Mouse (Mus musculus) neural tube, embryonic 12.5 days (tissue): ENCODE measurements around the gene Olfr142. TPM values are rescaled to one million over a fixed set of nuclear protein-coding genes. Genes with fewer than 3 reads are reported as not detected.
"Not testable (repeated sequence)": the region's sequence is repeated elsewhere in the genome, so short reads cannot be mapped to it uniquely, and the experiment has no call there.

Experiments
- ATAC-seq: fragments of 200-750 bp; cut with Nextera tagmentation; 2 replicates; pipeline ENCODE4 v1.8.0; 2017; ENCODE audit warnings: low read depth, mild to moderate bottlenecking, moderate TSS enrichment, moderate library complexity; ENCODE audit not compliant: low FRiP score
- H3K27ac ChIP-seq: fragments of 300-500 bp; sonication (generic); 2 replicates; pipeline ENCODE4 v1.5.1; 2016
- H3K27me3 ChIP-seq: fragments of 300-500 bp; sonication (generic); replicated peaks from 2 replicates; pipeline ENCODE4 v1.6.1; 2016; ENCODE audit warnings: mild to moderate bottlenecking
- H3K36me3 ChIP-seq: fragments of 300-500 bp; sonication (generic); 2 replicates; pipeline ENCODE4 v1.6.1; 2016; ENCODE audit warnings: mild to moderate bottlenecking
- H3K4me1 ChIP-seq: fragments of 300-500 bp; sonication (generic); 2 replicates; pipeline ENCODE4 v1.6.1; 2016
- H3K4me2 ChIP-seq: fragments of 300-500 bp; sonication (generic); replicated peaks from 2 replicates; pipeline ENCODE4 v1.6.1; 2016; ENCODE audit warnings: mild to moderate bottlenecking
- H3K4me3 ChIP-seq: fragments of 300-500 bp; sonication (generic); 2 replicates; pipeline ENCODE4 v1.5.1; 2016
- H3K9ac ChIP-seq: fragments of 300-500 bp; sonication (generic); 2 replicates; pipeline ENCODE4 v1.6.1; 2016; ENCODE audit warnings: mild to moderate bottlenecking
- H3K9me3 ChIP-seq: fragments of 300-500 bp; sonication (generic); 2 replicates; pipeline ENCODE4 v1.6.1; 2016; ENCODE audit warnings: mild to moderate bottlenecking
- WGBS: fragments of 180-500 bp; shearing (Covaris S2); methylation state at CpG from one replicate; pipeline ENCODE4 v1.1.7; 2016; 5-methylcytosine and 5-hydroxymethylcytosine counted together
- polyA plus RNA-seq: library from polyadenylated mRNA; unstranded; fragments of >200 nt; fragmentation: Nextera tagmentation; extraction: Ambion mirVana; gene quantifications from 2 replicates; pipeline ENCODE4 v1.2.1, GENCODE M21; 2016

The Olfr142 gene
- polyA plus RNA-seq, result not detected in 2 replicates

DNA sequence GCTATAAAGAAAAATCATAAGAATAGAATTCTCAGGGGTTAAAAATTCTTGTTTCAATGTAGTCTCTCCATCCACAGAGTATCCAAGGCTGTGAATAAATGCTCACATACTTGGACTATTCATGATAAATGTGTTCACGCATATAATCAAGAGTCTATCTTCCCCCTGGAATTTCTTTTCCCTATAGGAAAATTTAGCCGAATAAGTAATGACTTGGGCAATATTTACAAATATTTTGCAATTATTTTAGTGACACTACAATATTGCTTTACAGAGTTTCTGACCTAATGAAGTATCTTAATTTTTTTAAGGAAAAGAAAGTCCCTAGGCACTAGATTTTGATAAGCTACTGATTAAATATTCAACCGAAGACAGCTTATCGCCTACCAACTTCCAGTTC, at the start of gene Olfr142:
Gene Olfr142, minus strand, starts transcription at position 101 of the 400 bp plus-strand sequence.
- ATAC-seq, result no peak
- Histone ChIP-seq H3K9ac (no peak within 1 kb of the TSS), H3K36me3 (no peaks in the 10 kb centered on the region), H3K4me3 (no peak within 1 kb of the TSS), H3K27ac (no peak within 1 kb of the TSS), H3K4me1 (no peaks in the 10 kb centered on the region), H3K9me3 (no peaks in the 10 kb centered on the region), H3K27me3 (no peaks in the 10 kb centered on the region), H3K4me2 (no peak within 1 kb of the TSS)
- 94% methylated on average over 4 of the region's 4 CpGs for WGBS

DNA sequence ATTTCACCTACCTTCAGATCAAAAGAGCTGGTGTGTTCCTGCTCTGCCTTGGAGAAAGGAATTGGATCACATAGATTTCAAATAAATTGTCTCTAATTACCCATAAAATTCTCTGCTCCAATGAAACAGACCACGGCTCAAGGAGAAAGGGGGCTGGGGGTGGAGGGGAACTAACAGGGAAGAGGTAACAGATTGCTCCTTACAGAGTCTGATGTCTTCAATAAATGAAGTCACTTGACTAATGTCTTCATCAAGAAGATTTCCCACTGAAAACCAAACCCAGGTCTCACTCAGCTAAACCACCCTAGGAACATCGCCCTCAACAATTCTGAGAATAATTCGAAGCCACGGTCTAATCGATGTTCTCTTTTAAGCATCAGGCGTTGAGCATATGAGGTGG, 35.3 kb upstream of the Olfr142 start, which contains the start of gene Olfr1272:
Gene Olfr1272, minus strand, starts transcription at position 101 of the 400 bp plus-strand sequence.
- H3K4me2 ChIP-seq, result no peak within 1 kb of the TSS
- no peak for ATAC-seq
- H3K4me3 ChIP-seq, result no peak within 1 kb of the TSS
- H3K27me3 ChIP-seq, result no peaks in the 10 kb centered on the region
- 80% methylated on average over 6 of the region's 6 CpGs for WGBS
- no peak within 1 kb of the TSS for H3K27ac ChIP-seq
- H3K9ac ChIP-seq, result no peak within 1 kb of the TSS
- no peaks in the 10 kb centered on the region for H3K4me1 ChIP-seq
- H3K9me3 ChIP-seq, result no peaks in the 10 kb centered on the region
- H3K36me3 ChIP-seq, result no peaks in the 10 kb centered on the region

DNA sequence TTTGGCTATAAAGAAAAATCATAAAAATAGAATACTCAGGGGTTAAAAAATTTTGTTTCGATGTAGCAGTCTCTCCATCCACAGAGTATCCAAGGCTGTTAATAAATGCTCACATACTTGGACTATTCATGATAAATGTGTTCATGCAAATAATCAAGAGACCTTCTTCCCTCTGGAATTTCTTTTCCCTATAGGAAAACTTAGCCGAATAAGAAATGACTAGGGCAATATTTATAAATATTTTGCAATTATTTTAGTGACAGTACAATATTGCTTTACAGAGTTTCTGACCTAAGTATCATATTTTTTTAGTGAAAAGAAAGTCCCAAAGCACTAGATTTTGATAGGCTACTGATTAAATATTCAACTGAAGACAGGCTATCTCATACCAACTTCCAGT, 13.5 kb upstream of the Olfr142 start, which contains the start of gene Olfr1271:
Gene Olfr1271, minus strand, starts transcription at position 101 of the 400 bp plus-strand sequence.
- H3K36me3 ChIP-seq, result no peaks in the 10 kb centered on the region
- 93% methylated on average over 2 of the region's 2 CpGs for WGBS
- H3K27ac ChIP-seq, result no peak within 1 kb of the TSS
- no peaks in the 10 kb centered on the region for H3K4me1 ChIP-seq
- no peak for ATAC-seq
- H3K4me2 ChIP-seq, result no peak within 1 kb of the TSS
- H3K9ac ChIP-seq, result no peak within 1 kb of the TSS
- no peaks in the 10 kb centered on the region for H3K9me3 ChIP-seq
- no peak within 1 kb of the TSS for H3K4me3 ChIP-seq
- H3K27me3 ChIP-seq, result no peaks in the 10 kb centered on the region

DNA sequence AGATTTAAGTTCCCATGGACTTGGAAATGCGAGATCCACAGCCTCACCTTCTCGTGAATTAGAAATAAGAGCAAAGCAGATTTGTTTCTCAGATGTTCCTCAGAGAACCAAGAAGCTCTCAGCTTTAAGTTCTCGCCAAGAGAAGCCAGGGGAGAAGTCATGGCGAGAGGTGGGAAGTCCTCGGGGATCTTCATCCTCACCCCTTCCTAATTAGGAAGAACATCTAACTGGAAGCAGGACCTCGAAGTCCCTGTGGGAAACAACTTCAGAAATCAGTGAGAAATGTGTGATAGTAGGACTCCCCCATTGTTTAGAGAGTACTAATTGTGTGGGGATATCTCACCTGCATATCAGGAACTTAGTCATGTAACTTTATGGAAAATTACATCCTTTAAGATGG, 33.0 kb downstream of the Olfr142 start, which contains the start of gene Olfr1506:
Gene Olfr1506, minus strand, starts transcription at position 101 of the 400 bp plus-strand sequence.
- H3K4me1 ChIP-seq, ATAC-seq, H3K36me3 ChIP-seq: not testable (repeated sequence)

More for the DNA sequence above, 33.0 kb downstream of the Olfr142 start, which contains the start of gene Olfr1506:
- not testable (repeated sequence) for H3K27ac ChIP-seq, H3K4me2 ChIP-seq, H3K9me3 ChIP-seq, H3K4me3 ChIP-seq, H3K9ac ChIP-seq, H3K27me3 ChIP-seq
- WGBS, result no CpG with 5 or more reads among the region's 6 CpGs

Other genes with a start within 250 kb of the Olfr142 start
- gene Olfr1263, start 245.5 kb downstream of the Olfr142 start, polyA plus RNA-seq, result not detected in 2 replicates
- not detected in 2 replicates for gene Olfr1264, start 232.0 kb downstream of the Olfr142 start, polyA plus RNA-seq
- not detected in 2 replicates for gene Olfr1265, start 222.3 kb downstream of the Olfr142 start, polyA plus RNA-seq
- not detected in 2 replicates for gene Olfr140, start 194.0 kb downstream of the Olfr142 start, polyA plus RNA-seq
- not detected in 2 replicates for gene Olfr1269, start 136.2 kb downstream of the Olfr142 start, polyA plus RNA-seq
- not detected in 2 replicates for gene Olfr32, start 115.3 kb downstream of the Olfr142 start, polyA plus RNA-seq
- gene Olfr1270, start 104.5 kb downstream of the Olfr142 start, polyA plus RNA-seq, result not detected in 2 replicates
- not detected in 2 replicates for gene Olfr1506, start 33.1 kb downstream of the Olfr142 start, polyA plus RNA-seq
- not detected in 2 replicates for gene Olfr1271, start 13.4 kb upstream of the Olfr142 start, polyA plus RNA-seq
- not detected in 2 replicates for gene Olfr1272, start 35.2 kb upstream of the Olfr142 start, polyA plus RNA-seq
- 0.08 TPM in 1 of 2 replicates, not detected in the other for gene Gm13769, start 64.6 kb upstream of the Olfr142 start, polyA plus RNA-seq
- gene Olfr1274-ps, start 141.1 kb upstream of the Olfr142 start, polyA plus RNA-seq, result not detected in 2 replicates